Mouse (Mus musculus): ENCODE measurements around the gene Gata1. TPM values are rescaled to one million over a fixed set of nuclear protein-coding genes. Genes with fewer than 3 reads are reported as not detected.
"Not testable (repeated sequence)": the region's sequence is repeated elsewhere in the genome, so short reads cannot be mapped to it uniquely, and the experiment has no call there.

Gata1 gene
- total RNA-seq, 1 experiment: 1.1 TPM

DNA sequence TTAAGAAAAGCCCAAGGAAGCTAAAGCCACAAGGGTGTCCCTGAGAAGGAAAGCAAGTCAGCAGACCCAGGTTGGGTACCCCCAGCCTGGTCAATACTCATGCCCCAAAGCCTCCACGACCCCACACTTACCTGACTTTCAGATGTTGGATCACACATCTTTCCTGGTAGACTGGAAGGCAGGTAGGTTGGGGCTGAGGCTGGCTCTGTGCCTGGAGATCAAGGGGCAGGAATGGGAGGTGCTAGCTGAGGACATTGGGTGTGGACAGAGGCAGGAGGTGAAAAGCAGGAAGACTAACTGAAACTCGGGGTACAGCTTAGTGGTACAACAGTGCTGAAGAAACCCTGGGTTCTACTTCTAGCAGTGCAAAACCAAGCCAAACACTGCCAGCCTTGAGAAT is 40.4 kb upstream of the Gata1 start, which contains the start of gene Glod5:
Glod5 (minus strand) TSS at position 207 of the 400 bp plus-strand sequence.
- Histone ChIP-seq H3K4me3 (ENCODE audit: insufficient read depth in 1 of 2, low read depth in 1 of 2, low read length in 2 of 2, poor library complexity in 1 of 2, severe bottlenecking in 1 of 2) (no peak within 1 kb of the TSS), H3K9ac (ENCODE audit: insufficient read depth, low read depth, low read length, poor library complexity, severe bottlenecking) (no peak within 1 kb of the TSS), H3K27ac (ENCODE audit: insufficient read depth, low read depth, low read length, poor library complexity, severe bottlenecking) (no peak within 1 kb of the TSS), H3K4me1 (ENCODE audit: control insufficient read depth in 2 of 2, insufficient read depth in 2 of 2, low read length in 2 of 2, poor library complexity in 1 of 2) (peaks cover 2 to 3% of the 10 kb centered on the region in 2 experiments; a peak in 1 of 4 replicates), H3K36me3 (ENCODE audit: control insufficient read depth, insufficient read depth, low read length, poor library complexity, severe bottlenecking) (no peaks in the 10 kb centered on the region), H3K9me3 (ENCODE audit: control insufficient read depth, insufficient read depth, low read depth, low read length) (no peaks in the 10 kb centered on the region)
- no peak for DNase-seq (ENCODE audit: low read depth, low spot score)
- in situ Hi-C loops (cut with MboI; ENCODE audit: low sequenced_read_pairs in 2 of 2, unreplicated experiment in 2 of 2): loop anchor here in 1 of 2 experiments (10.0 kb wide), 1 partner anchor 93 kb away; the partner anchor contains the start of gene Eras
- TF ChIP-seq MAFK (IDR thresholded peaks at IDR 0.05; ENCODE audit: insufficient read depth, low read depth, low read length): no peak
- no peak for TF ChIP-seq HCFC1 (IDR thresholded peaks at IDR 0.05; ENCODE audit: borderline replicate concordance, insufficient read depth, low read length)
- no peak for TF ChIP-seq ZC3H11A (IDR thresholded peaks at IDR 0.05; ENCODE audit: borderline replicate concordance, low read depth, low read length)
- no peak for TF ChIP-seq ZNF384 (IDR thresholded peaks at IDR 0.05; ENCODE audit: low read depth, low read length)
- no peak for TF ChIP-seq CHD2 (IDR thresholded peaks at IDR 0.05; ENCODE audit: low read depth, low read length)

DNA sequence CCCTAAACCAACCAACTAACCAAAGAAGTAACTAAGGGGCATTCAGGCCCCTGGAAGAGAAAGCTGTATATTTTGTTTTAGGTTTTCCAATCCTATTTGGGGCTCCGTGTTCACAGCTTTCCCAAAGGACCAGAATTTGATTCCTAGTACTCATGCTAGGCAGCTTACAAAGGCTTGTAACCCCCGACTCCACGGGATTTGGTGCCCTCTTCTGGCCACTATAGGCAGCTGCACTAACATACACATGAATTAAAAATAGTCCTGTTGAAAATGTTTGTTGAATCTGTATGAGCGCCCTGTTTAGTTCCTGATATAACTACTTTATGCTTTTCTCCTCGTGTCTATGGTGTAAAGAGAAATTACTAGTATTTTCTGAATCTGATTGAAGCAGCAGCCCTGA is 39.3 kb upstream of the Gata1 start:
- no peak overlapping the region for H3K4me3 ChIP-seq (ENCODE audit: insufficient read depth in 1 of 2, low read depth in 1 of 2, low read length in 2 of 2, poor library complexity in 1 of 2, severe bottlenecking in 1 of 2)
- in situ Hi-C loops (cut with MboI; ENCODE audit: low sequenced_read_pairs in 2 of 2, unreplicated experiment in 2 of 2): loop anchor here in 1 of 2 experiments (10.0 kb wide), 1 partner anchor 92 kb away; the partner anchor contains the start of gene Eras
- H3K9me3 ChIP-seq (ENCODE audit: control insufficient read depth, insufficient read depth, low read depth, low read length): no peaks in the 10 kb centered on the region
- no peak overlapping the region for H3K9ac ChIP-seq (ENCODE audit: insufficient read depth, low read depth, low read length, poor library complexity, severe bottlenecking)
- H3K36me3 ChIP-seq (ENCODE audit: control insufficient read depth, insufficient read depth, low read length, poor library complexity, severe bottlenecking): no peaks in the 10 kb centered on the region
- H3K27ac ChIP-seq (ENCODE audit: insufficient read depth, low read depth, low read length, poor library complexity, severe bottlenecking): no peak overlapping the region
- no peak for TF ChIP-seq ZNF384 (IDR thresholded peaks at IDR 0.05; ENCODE audit: low read depth, low read length)
- TF ChIP-seq MAFK (IDR thresholded peaks at IDR 0.05; ENCODE audit: insufficient read depth, low read depth, low read length): no peak
- peak; percentile 57; the same call in 1 of the 2 replicates for TF ChIP-seq ZC3H11A (IDR thresholded peaks at IDR 0.05; ENCODE audit: borderline replicate concordance, low read depth, low read length)
- TF ChIP-seq HCFC1 (IDR thresholded peaks at IDR 0.05; ENCODE audit: borderline replicate concordance, insufficient read depth, low read length): no peak
- no peak for TF ChIP-seq CHD2 (IDR thresholded peaks at IDR 0.05; ENCODE audit: low read depth, low read length)
- peaks cover 3 to 5% of the 10 kb centered on the region in 2 experiments; a peak in 2 of 4 replicates for H3K4me1 ChIP-seq (ENCODE audit: control insufficient read depth in 2 of 2, insufficient read depth in 2 of 2, low read length in 2 of 2, poor library complexity in 1 of 2)
- no peak for DNase-seq (ENCODE audit: low read depth, low spot score)

DNA sequence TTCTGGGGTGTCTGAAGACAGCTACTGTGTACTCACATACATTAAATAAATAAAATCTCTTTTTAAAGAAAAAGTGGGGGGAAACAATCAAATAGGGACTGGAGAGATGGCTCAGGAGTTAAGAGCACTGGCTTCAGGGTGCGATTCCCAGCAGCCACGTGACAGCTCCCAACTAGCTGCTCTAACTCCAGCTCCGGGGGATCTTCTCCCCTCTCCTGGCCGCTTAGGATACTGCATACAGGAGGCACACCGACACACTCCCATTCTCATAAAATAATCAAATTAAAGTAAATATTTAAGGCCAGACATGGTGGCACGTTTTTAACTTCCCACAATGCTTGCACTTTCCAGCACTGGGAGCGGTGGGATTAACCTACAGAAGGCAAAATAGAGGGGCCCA is 37.8 kb upstream of the Gata1 start:
- not testable (repeated sequence) for H3K4me3 ChIP-seq (ENCODE audit: insufficient read depth in 1 of 2, low read depth in 1 of 2, low read length in 2 of 2, poor library complexity in 1 of 2, severe bottlenecking in 1 of 2)

DNA sequence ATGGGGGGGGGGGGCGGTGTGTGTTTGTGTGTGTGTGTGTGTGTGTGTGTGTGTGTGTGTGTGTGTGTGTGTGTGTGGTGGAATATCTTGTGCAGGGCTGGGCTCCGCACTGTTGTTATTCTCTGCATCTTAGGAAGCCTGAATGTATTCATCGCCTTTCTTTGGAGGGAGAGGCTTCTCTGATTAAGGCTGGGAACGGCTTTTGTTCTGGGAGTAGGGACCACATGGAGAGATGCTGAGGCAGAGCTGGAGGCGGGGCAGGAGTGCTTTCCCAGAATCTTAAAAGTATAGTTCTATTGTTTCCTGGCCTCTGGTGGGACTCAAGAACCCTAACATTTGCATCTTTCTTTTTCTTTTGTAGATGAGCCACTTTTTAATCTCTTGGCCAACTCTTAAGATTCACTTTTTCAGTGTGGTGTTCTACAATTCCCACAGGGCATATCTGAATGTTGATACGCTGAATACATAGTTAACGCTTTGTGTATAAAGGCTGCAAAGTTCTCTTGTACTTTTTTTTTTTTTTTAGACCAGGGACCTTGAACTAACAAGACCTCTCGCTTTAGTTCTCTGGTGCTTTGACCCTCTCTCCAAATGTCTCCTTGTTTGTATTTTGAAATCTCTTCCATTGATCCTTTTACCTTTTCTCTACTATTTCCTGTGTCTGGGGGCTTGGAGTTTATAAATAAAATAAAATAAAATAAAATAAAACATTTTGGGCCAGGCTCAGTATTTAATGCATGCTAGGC is 35.9 kb upstream of the Gata1 start:
- Histone ChIP-seq H3K4me1 (ENCODE audit: control insufficient read depth in 2 of 2, insufficient read depth in 2 of 2, low read length in 2 of 2, poor library complexity in 1 of 2) (peaks cover 5% of the 10 kb centered on the region in 2 experiments; a peak in 2 of 4 replicates), H3K9me3 (ENCODE audit: control insufficient read depth, insufficient read depth, low read depth, low read length) (no peaks in the 10 kb centered on the region), H3K27ac (ENCODE audit: insufficient read depth, low read depth, low read length, poor library complexity, severe bottlenecking) (peak overlapping the region; percentile 98), H3K4me3 (ENCODE audit: insufficient read depth in 1 of 2, low read depth in 1 of 2, low read length in 2 of 2, poor library complexity in 1 of 2, severe bottlenecking in 1 of 2) (peak overlapping the region in 1 of 2 experiments; percentile 30; a peak in 2 of 4 replicates), H3K36me3 (ENCODE audit: control insufficient read depth, insufficient read depth, low read length, poor library complexity, severe bottlenecking) (no peaks in the 10 kb centered on the region), H3K9ac (ENCODE audit: insufficient read depth, low read depth, low read length, poor library complexity, severe bottlenecking) (no peak overlapping the region)
- in situ Hi-C loops (cut with MboI; ENCODE audit: low sequenced_read_pairs in 2 of 2, unreplicated experiment in 2 of 2): loop anchor here (5.0 to 10.0 kb wide), 2 partner anchors 89 to 91 kb away; partner anchors contain the start of gene Eras (in 1 of the 2)
- DNase-seq (ENCODE audit: low read depth, low spot score): no peak
- TF ChIP-seq MAFK (IDR thresholded peaks at IDR 0.05; ENCODE audit: insufficient read depth, low read depth, low read length) (no peak), ZNF384 (IDR thresholded peaks at IDR 0.05; ENCODE audit: low read depth, low read length) (0 out of 2 replicates have a peak, but pooled peaks have one; percentile 66), CHD2 (IDR thresholded peaks at IDR 0.05; ENCODE audit: low read depth, low read length) (peak; percentile 26; the same call in 1 of the 2 replicates)

More for the DNA sequence above, 37.8 kb upstream of the Gata1 start:
- not testable (repeated sequence) for H3K36me3 ChIP-seq (ENCODE audit: control insufficient read depth, insufficient read depth, low read length, poor library complexity, severe bottlenecking); DNase-seq (ENCODE audit: low read depth, low spot score); H3K9ac ChIP-seq (ENCODE audit: insufficient read depth, low read depth, low read length, poor library complexity, severe bottlenecking); H3K4me1 ChIP-seq (ENCODE audit: control insufficient read depth in 2 of 2, insufficient read depth in 2 of 2, low read length in 2 of 2, poor library complexity in 1 of 2); H3K9me3 ChIP-seq (ENCODE audit: control insufficient read depth, insufficient read depth, low read depth, low read length); H3K27ac ChIP-seq (ENCODE audit: insufficient read depth, low read depth, low read length, poor library complexity, severe bottlenecking)
- in situ Hi-C loops (cut with MboI; ENCODE audit: low sequenced_read_pairs in 2 of 2, unreplicated experiment in 2 of 2): loop anchor here in 1 of 2 experiments (10.0 kb wide), 1 partner anchor 91 kb away; the partner anchor contains the start of gene Eras
